Mouse (Mus musculus) 3T3-L1 (cell line): ENCODE measurements around the gene Tmem273.

Experiments
- DNase-seq: peaks from one replicate; pipeline ENCODE4 v3.0.0-alpha.2; 2015; ENCODE audit warnings: low read depth, low spot score

Gene Tmem273

DNA sequence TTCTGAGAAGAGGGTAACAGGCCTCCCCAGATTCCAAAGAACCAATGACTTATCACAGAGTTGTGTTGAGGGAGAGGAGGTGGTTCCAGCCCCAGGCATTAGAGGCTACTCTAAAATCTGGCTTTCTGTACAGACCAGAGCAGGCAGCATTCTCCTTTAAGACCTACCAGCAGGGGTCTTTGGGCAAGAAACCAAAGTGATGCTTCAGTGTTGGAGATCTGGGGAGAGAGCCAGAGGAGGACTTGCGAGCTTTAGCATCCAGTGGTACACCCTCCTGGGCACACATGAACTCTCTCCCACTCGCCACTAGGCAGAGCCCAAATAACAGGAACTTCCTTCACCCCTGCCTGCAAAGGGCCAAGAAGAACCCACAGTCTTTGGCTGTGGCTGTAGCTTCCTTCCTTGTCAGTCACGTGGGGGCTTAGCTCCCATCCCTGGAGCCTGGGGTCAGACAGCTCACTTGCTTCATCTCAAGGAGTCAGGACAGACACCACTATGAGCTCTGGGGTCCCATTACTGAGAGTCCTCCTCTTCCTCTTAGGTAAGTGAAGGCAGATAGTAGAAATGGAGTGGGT is at the start of gene Tmem273:
Gene Tmem273 (plus strand): TSS at position 408 of the 575 bp plus-strand sequence.
- DNase-seq: no peak

DNA sequence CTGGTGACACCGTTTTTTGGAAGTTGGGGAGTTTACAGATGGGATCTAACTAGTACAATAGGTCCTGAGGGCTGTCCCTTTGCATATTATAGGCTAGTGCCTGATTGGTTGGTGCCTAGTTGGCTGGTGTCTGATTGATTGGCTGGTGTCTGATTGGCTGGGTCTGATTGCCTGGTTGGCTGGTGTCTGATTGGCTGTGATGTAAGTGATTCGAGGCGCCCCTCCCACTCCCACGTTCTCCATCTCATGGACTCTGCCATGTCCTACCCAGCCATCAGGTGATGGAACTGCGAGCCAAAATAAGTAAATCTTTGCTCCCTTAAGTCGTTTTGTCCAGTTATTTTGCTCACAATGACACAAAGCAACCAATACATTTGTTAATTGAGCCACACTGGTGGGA is 49.2 kb upstream of the Tmem273 start:
- no peak for DNase-seq

DNA sequence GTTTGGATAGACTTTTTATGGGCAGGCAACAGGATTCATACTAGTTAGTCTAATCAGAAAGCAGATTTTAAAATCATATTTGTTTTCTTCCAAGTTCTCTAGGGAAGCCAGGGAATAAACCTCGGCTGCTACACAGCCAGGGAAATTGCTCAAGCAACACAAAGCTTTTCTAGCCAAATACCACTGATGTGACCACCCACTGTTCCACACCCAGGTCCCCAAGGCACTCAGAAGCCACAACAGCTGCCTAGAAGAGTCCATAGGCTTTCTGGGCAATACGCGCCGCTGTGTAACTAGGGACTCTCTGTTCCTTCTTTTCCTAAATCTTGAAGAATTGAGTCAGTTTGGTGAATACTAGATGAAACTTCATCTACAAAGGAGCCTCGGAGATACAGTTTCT is 47.2 kb upstream of the Tmem273 start:
- DNase-seq: no peak

GRCm38 (mm10) chr14:32748519-32748918 is 37.2 kb upstream of the Tmem273 start:
- DNase-seq: no peak

GRCm38 (mm10) chr14:32750727-32751126 is 35.0 kb upstream of the Tmem273 start:
- no peak for DNase-seq

DNA sequence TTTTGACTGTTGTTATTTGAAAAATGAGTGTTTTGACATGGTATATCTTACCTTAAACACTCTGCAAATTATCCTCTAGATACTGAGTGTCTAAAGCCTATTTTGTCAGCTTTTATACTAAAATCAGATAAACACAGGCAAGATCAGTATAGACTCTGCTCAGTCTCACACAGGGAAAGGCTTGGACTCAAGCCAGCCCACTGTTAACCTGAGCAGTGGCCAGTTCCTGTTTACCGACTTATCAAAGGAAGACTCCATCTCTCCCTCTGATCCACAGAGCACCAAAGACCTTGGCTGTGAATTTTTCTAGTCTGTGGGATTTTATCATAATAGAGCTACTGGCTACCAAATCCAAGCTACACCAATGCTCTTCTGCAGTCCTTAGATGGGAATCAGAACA is 31.5 kb upstream of the Tmem273 start:
- DNase-seq: no peak

DNA sequence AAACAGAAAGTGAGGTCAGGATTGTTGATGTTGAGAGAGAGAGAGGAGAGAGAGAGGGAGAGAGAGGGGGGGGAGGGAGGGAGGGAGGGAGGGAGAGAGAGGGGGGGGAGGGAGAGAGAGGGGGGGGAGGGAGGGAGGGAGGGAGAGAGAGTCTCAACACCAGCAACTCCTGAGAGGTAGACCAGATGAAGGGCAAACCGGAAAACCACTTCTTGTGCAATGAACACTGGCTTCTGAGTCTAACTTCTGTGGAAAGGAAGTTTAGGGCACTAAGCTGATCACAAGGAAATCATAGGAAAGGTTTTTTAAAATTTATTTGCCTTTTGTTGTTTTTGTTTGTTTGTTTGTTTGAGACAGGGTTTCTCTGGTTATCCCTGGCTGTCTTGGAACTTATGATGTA is 23.6 kb upstream of the Tmem273 start:
- no peak for DNase-seq

- no peak for DNase-seq
Observed at GRCm38 (mm10) chr14:32770563-32770962, 15.2 kb upstream of the Tmem273 start.

DNA sequence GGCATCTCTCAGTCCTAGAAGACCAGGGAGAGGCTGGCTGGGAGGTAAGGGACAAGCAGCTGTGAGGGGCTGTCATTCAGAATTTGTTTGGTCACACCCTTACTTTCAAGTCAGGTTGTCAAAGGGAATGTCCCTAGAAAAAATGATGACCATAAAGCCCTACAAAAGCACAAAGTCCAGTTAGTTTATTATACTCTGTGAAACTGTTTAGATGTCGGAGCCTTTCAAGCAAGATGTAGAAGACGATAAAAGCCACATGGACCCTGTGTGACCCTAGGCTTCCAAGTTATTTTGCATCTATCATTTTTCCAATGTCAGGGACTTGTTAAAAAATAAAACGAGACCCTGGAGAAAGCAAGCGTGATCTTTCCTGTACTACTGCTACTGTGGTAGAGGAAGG is 13.7 kb upstream of the Tmem273 start:
- no peak for DNase-seq

DNA sequence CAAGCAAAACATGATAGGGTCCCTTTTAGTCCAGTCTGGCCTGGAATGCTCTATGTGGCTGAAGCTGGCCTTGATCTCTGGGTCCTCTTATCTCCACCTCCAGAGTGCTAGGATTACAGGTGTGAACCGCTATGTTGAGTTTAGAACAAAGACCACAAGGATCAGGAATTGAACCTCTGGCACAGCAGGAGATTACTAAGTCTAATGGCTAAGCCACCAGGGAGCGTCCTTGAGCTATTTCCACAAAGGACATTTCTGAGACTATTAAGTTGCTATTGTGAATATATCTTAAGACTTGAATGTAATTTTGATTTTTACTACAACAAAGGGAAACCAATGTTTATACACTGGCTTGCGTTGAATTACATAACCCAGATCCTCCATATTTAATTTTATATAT is 13.0 kb upstream of the Tmem273 start:
- peak; percentile 34 for DNase-seq

- DNase-seq: no peak
Observed at GRCm38 (mm10) chr14:32773456-32773855, 12.3 kb upstream of the Tmem273 start.

DNA sequence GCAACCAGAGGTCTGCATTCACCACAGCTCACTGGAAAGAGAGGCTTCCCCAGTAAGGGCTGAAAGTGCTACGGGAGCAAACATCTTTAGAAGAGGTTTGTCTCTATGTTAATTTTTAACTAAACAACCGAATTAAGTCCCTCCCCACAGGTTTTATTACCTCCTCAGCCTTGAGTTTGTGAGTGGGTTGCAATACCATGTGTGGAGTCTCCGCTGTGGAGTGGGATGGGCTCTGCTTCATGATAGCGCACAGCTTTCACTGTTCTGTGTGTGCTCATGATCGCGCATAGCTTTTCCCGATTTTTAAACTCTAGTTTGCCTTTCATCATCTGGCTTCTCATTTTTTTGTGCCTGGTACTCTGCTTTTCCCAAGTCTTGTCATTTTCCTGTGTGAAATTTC is 9.7 kb upstream of the Tmem273 start:
- no peak for DNase-seq

GRCm38 (mm10) chr14:32778362-32778761 is 7.4 kb upstream of the Tmem273 start:
- no peak for DNase-seq

- DNase-seq: no peak
Observed at GRCm38 (mm10) chr14:32782866-32783265, 2.9 kb upstream of the Tmem273 start.

- DNase-seq: no peak
Observed at GRCm38 (mm10) chr14:32784130-32784747, 1.5 kb upstream of the Tmem273 start.

GRCm38 (mm10) chr14:32784748-32785134 is 1.0 kb upstream of the Tmem273 start:
- no peak for DNase-seq

DNA sequence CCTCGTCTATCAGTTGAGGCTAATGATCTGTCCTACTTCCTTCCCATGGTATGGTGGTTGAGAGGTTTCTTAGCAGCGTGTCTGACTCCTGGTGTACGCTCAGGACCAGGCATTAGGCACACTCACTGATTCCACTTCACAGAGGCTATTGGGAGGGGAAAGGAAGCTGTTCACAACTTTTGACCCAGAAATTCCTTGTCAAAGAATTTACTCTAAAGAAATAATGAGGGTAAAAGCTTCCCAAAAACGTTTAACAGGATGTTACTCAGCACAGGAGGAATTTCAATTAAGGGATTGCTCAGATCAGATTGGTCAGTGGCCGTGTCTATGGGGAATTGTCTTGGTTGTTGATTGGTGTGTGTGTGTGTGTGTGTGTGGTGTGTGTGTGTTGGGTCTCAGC is 1.9 kb downstream of the Tmem273 start:
- DNase-seq: peak; percentile 45

DNA sequence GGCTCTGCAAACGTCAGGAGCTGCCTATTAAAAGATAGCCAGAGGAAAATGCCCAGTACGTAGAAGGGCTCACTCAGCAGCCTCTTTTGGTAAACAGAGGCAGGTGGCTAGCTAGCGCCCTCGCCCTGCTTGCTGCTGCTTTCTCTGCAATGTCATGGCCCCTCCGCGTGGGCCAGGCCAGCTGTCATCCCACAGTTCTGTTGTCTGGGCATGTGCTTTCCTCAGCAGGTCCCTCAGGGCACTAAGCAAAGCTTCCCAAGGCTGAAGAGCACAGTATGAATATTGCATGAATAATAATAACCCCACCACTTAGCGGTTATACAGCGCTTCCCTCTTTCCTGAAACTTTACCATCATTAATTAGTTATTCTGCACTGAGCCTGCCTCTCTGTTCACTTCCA is 10.6 kb downstream of the Tmem273 start:
- no peak for DNase-seq

DNA sequence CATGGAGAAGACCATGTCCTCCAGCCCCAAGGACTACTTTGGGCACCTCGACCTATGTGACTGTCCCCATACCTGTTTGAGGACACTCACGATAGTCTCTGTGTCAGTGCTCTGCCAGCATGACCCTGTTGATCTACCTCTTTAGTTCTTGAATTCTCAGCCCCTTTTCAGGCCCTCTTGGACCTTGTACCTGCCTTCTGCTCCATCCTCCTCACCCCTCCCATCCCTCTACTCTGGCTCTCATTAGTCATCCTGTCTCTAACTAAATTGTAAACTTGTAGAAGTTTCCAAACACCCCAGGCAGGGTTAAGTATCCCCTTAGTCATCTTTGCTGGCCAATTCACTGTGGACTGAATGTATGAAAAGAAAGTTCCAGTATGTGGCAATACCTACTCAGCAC is 12.0 kb downstream of the Tmem273 start:
- DNase-seq: no peak

GRCm38 (mm10) chr14:32798355-32798754 is 12.6 kb downstream of the Tmem273 start:
- DNase-seq: no peak

DNA sequence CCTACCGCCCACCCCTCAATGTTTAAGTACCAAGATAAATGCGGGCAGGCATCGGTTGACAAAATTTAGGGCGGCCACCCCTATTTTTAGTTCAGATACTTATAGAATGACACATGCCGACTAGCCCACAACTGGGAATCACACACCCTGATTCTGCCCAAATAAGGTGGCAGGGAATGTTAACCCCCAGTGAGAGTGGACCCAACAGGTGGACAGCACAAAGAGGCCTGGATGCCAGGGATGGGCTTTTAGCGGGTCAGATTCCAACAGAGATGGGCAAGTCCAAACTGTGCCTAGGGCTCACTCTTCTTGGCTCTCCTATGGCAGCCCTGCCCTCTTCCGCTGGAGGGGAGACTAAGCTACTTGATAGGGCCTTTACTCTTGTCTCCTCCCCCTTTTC is 14.3 kb downstream of the Tmem273 start:
- no peak for DNase-seq

- DNase-seq: no peak
Observed at GRCm38 (mm10) chr14:32801016-32801661, 15.4 kb downstream of the Tmem273 start.

GRCm38 (mm10) chr14:32801662-32802024 is 15.9 kb downstream of the Tmem273 start:
- no peak for DNase-seq
